In the genomic region with DNA sequence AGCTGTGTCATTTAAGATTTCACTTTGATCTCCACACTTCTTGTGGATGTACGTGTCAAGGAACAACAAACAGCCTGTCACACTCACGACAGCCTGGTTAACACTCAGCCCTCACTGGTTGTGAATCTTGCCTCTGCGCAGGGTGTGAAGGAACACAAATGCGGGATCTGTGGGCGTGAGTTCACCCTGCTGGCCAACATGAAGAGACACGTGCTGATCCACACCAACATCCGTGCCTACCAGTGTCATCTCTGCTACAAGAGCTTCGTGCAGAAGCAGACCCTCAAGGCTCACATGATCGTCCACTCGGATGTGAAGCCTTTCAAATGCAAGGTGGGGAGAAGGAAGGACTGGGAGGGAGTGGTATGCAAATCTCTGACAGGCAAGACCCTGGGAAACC, we compare ENCODE assay signal across 11 mouse cellular contexts.
"Had no signal": no experiment of that assay in that cellular context is flagged by ENCODE, and none has a peak within 500 bp of the region (broad histone marks: within the 10 kb centered on the region; RNA-seq: fewer than 3 reads in every experiment).

No protein-coding gene starts in this region.

- DNase-seq: kidney, postnatal 14 days; left cerebral cortex, postnatal 4 days; lung, adult 18-20 months; midbrain, embryonic 14.5 days; retina, postnatal 1 day; thymus, adult 18-20 months; thymus, postnatal 14 days had no signal

- H3K4me3 ChIP-seq: kidney, embryonic 15.5 days; limb, embryonic 13.5 days; neural tube, embryonic 13.5 days had no signal

- H3K27ac ChIP-seq: kidney, embryonic 15.5 days; limb, embryonic 13.5 days; liver, embryonic 14.5 days; neural tube, embryonic 13.5 days had no signal

- H3K27me3 ChIP-seq: kidney, embryonic 15.5 days; limb, embryonic 13.5 days; neural tube, embryonic 13.5 days had no signal

- H3K36me3 ChIP-seq: kidney, embryonic 15.5 days; limb, embryonic 13.5 days; neural tube, embryonic 13.5 days had no signal

- H3K4me2 ChIP-seq: kidney, embryonic 15.5 days; limb, embryonic 13.5 days; neural tube, embryonic 13.5 days had no signal

- H3K9ac ChIP-seq: kidney, embryonic 15.5 days; limb, embryonic 13.5 days; liver, embryonic 14.5 days; neural tube, embryonic 13.5 days had no signal

- H3K9me3 ChIP-seq: kidney, embryonic 15.5 days; limb, embryonic 13.5 days; neural tube, embryonic 13.5 days had no signal
